Mouse (Mus musculus) embryonic facial prominence, embryonic 12.5 days (tissue): Measurements from ENCODE around the gene Ccdc83. TPM values are rescaled to one million over a fixed set of nuclear protein-coding genes. Genes with fewer than 3 reads are reported as not detected.

Source experiments
- ATAC-seq: fragments of 200-750 bp; cut with Nextera tagmentation; 2 replicates; pipeline ENCODE4 v1.8.0; 2017; ENCODE audit not compliant: insufficient number of reproducible peaks, insufficient read depth, low FRiP score, low TSS enrichment
- H3K27ac ChIP-seq: fragments of 300-500 bp; sonication (generic); 2 replicates; pipeline ENCODE4 v1.5.1; 2016; ENCODE audit warnings: mild to moderate bottlenecking
- H3K27me3 ChIP-seq: fragments of 300-500 bp; sonication (generic); 2 replicates; pipeline ENCODE4 v1.6.1; 2016; ENCODE audit warnings: mild to moderate bottlenecking, moderate library complexity
- H3K36me3 ChIP-seq: fragments of 300-500 bp; sonication (generic); 2 replicates; pipeline ENCODE4 v1.6.1; 2016; ENCODE audit warnings: mild to moderate bottlenecking
- H3K4me1 ChIP-seq: fragments of 300-500 bp; sonication (generic); 2 replicates; pipeline ENCODE4 v1.6.1; 2016
- H3K4me2 ChIP-seq: fragments of 300-500 bp; sonication (generic); replicated peaks from 2 replicates; pipeline ENCODE4 v1.6.1; 2016; ENCODE audit warnings: mild to moderate bottlenecking, moderate library complexity
- H3K4me3 ChIP-seq: fragments of 300-500 bp; sonication (generic); 2 replicates; pipeline ENCODE4 v1.5.1; 2016; ENCODE audit warnings: mild to moderate bottlenecking
- H3K9ac ChIP-seq: fragments of 300-500 bp; sonication (generic); 2 replicates; pipeline ENCODE4 v1.6.1; 2016; ENCODE audit warnings: mild to moderate bottlenecking, moderate library complexity
- H3K9me3 ChIP-seq: fragments of 300-500 bp; sonication (generic); 2 replicates; pipeline ENCODE4 v1.6.1; 2016; ENCODE audit warnings: mild to moderate bottlenecking, moderate library complexity
- WGBS: fragments of 180-500 bp; shearing (Covaris S2); methylation state at CpG from one replicate; pipeline ENCODE4 v1.1.7; 2016; 5-methylcytosine and 5-hydroxymethylcytosine counted together
- polyA plus RNA-seq: library from polyadenylated mRNA; unstranded; fragments of >200 nt; fragmentation: Nextera tagmentation; extraction: Ambion mirVana; gene quantifications from 2 replicates; pipeline ENCODE4 v1.2.1, GENCODE M21; 2016

Gene Ccdc83
- polyA plus RNA-seq, 1 experiment from 2014 or later, result not detected

DNA sequence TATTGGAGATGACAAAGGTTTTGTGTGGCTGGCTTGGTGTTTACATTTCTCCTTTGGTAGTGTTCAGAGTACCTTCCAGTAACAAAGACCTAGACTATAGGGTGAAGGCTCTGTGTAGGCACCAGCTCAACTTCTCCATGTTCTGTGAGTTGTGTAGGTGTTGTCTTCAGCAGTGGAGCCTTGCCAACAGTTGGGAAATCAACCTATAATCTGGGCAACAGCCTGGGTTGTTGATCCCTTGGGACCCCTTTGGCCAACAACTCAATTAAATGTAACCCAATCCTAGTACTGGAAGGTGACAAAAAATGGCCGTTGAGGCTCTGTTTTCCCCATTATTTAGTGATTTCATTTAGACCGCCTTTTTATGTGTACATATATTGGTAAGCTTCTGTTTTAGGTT lies 55.5 kb downstream of the Ccdc83 start:
- Histone ChIP-seq H3K36me3 (peaks cover 20% of the 10 kb centered on the region), H3K4me2 (no peak overlapping the region), H3K4me1 (no peaks in the 10 kb centered on the region), H3K9ac (no peak overlapping the region), H3K27ac (no peak overlapping the region), H3K4me3 (no peak overlapping the region), H3K9me3 (no peaks in the 10 kb centered on the region), H3K27me3 (no peaks in the 10 kb centered on the region)
- ATAC-seq, result no peak
- WGBS, result 78% methylated on average over 2 of the region's 2 CpGs

DNA sequence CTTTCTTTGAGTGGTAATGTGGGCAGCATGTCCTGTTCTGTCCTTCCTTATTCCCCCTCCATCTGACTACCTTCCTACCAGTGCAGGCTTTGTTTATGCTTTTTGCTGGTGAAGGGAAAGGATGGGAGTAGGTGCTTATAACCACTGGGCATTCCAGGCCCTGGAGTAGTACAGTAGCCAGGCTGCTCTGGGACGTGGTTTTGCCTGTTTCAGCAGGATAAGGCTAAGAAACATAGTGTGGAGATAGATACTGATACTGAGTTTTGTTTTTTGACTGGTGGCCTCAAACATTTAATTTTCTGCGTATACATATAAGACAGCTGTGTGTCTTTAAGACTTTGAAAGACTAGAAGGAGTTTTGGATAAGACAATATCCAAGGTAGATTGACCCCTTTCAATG lies 61.7 kb downstream of the Ccdc83 start:
- Histone ChIP-seq H3K9me3 (no peaks in the 10 kb centered on the region), H3K27ac (no peak overlapping the region), H3K4me1 (no peaks in the 10 kb centered on the region), H3K4me3 (no peak overlapping the region), H3K27me3 (no peaks in the 10 kb centered on the region), H3K4me2 (no peak overlapping the region), H3K36me3 (peaks cover 29% of the 10 kb centered on the region), H3K9ac (no peak overlapping the region)
- no peak for ATAC-seq
- 92% methylated on average over 2 of the region's 2 CpGs for WGBS

DNA sequence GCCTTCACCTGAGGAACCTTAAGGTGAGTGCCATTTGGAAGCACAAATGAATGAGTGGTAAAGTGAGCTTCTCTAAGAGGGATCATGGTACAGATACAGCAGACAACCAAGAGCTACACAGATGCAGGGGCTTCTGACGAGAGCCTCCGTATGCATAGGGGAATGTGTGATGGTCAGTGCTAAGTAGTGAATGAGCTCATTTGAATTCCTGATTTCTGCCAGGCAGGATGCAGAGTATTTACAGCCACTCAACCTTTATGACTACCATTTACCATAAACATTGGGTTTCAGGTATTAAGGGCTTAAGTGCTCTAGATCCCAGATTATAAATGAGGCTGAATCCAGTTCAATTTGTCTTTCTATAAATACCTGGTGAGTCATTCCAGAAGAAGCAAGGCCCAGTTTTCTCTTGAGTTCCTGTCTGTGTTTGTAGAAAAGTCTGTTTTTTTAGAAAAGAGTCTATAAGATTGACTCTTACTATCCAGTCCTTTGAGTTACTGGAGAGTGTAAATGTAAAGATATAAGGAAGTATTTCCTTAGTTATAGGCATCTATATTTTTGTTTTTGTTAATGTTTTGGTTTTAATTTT lies 63.6 kb downstream of the Ccdc83 start:
- no peaks in the 10 kb centered on the region for H3K4me1 ChIP-seq
- H3K36me3 ChIP-seq, result peaks cover 17% of the 10 kb centered on the region
- no peak for ATAC-seq
- no peak overlapping the region for H3K9ac ChIP-seq
- no peaks in the 10 kb centered on the region for H3K27me3 ChIP-seq
- no peaks in the 10 kb centered on the region for H3K9me3 ChIP-seq
- WGBS, result 83% methylated on average over 2 of the region's 2 CpGs
- no peak overlapping the region for H3K27ac ChIP-seq
- H3K4me3 ChIP-seq, result no peak overlapping the region
- no peak overlapping the region for H3K4me2 ChIP-seq

DNA sequence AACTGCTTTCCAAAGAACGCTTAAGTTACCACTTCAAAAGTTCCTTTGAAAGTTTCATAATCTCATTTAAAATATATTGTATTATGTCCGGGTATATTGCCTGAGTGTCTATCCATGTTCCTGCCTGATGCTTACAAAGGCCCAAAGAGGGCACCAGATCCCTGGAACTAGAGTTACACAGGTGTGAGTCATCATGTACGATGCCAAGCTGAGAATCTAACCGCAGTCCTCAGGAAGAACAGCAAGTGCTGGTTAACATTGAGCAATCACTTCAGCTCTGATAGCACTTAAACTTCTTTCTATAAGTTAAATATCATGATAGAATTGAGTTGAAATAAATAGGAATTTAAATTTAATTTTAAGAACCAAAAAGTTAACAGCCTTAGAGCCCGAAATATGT lies 65.3 kb downstream of the Ccdc83 start:
- H3K27me3 ChIP-seq, result no peaks in the 10 kb centered on the region
- no peak for ATAC-seq
- WGBS, result 93% methylated on average over 5 of the region's 5 CpGs
- H3K9ac ChIP-seq, result no peak overlapping the region
- no peaks in the 10 kb centered on the region for H3K4me1 ChIP-seq
- H3K36me3 ChIP-seq, result peaks cover 23% of the 10 kb centered on the region
- H3K4me2 ChIP-seq, result no peak overlapping the region
- H3K4me3 ChIP-seq, result no peak overlapping the region
- H3K9me3 ChIP-seq, result no peaks in the 10 kb centered on the region
- no peak overlapping the region for H3K27ac ChIP-seq

DNA sequence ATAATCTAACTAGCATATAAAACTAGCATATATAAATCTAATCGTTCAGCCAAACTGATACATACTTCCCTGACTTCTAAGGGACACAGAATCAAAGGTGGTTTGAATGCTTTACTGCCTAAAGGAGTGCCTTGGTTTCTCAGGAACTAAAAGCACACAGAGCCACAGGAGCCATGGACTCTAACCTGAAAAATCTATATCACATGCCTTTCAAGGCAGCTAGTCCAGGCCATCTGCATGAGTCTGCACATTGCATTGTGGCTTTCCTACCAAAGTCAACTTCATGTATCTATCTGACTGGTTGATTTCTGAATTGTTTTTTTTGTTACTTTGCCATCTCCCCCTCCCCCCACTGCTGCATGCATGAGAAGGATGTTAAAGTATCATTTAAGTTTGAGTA lies 84.9 kb downstream of the Ccdc83 start:
- Histone ChIP-seq H3K36me3 (peaks cover 22% of the 10 kb centered on the region), H3K27ac (no peak overlapping the region)

DNA sequence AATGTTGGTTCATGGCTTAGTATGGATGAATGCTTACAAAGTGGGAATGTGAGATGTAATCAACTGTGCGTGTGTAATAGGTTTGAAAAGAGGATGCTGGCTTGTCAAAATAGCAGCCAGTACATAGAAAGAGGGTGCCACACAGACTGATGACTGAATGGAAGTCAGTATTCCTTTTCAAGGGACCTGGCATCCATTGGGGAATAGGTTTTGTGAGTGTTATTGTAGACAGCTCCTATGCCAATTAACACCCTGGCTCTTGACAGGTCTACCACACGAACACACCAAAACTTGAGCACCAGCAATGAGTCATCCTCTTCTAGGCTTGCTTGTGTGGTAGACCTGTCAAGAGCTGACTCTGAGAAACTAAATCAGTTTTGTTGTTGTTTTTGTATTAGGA lies 90.0 kb downstream of the Ccdc83 start:
- WGBS, result 76% methylated on average over 2 of the region's 2 CpGs
- Histone ChIP-seq H3K36me3 (peaks cover 37% of the 10 kb centered on the region), H3K9me3 (no peaks in the 10 kb centered on the region), H3K9ac (no peak overlapping the region), H3K4me2 (no peak overlapping the region), H3K27ac (no peak overlapping the region), H3K4me3 (no peak overlapping the region), H3K4me1 (no peaks in the 10 kb centered on the region), H3K27me3 (no peaks in the 10 kb centered on the region)
- ATAC-seq, result no peak

More for the DNA sequence above, 84.9 kb downstream of the Ccdc83 start:
- WGBS, result 90% methylated on average over 1 of the region's 1 CpGs
- Histone ChIP-seq H3K4me2 (no peak overlapping the region), H3K4me3 (no peak overlapping the region), H3K9me3 (no peaks in the 10 kb centered on the region), H3K4me1 (no peaks in the 10 kb centered on the region), H3K9ac (no peak overlapping the region), H3K27me3 (no peaks in the 10 kb centered on the region)
- no peak for ATAC-seq

Other genes with a start within 250 kb of the Ccdc83 start
- gene Picalm, start 135.6 kb downstream of the Ccdc83 start, polyA plus RNA-seq, result 43.7 and 45.7 TPM in 2 replicates
- gene Sytl2, start 36.5 kb upstream of the Ccdc83 start, polyA plus RNA-seq, result 7.4 and 8.9 TPM in 2 replicates
- gene Ccdc89, start 160.8 kb upstream of the Ccdc83 start, polyA plus RNA-seq, result 2.2 and 2.7 TPM in 2 replicates
- 68.9 and 69.0 TPM in 2 replicates for gene Crebzf, start 177.0 kb upstream of the Ccdc83 start, polyA plus RNA-seq
- 105 and 110 TPM in 2 replicates for gene Tmem126a, start 191.5 kb upstream of the Ccdc83 start, polyA plus RNA-seq
- 40.5 and 42.4 TPM in 2 replicates for gene Tmem126b, start 210.2 kb upstream of the Ccdc83 start, polyA plus RNA-seq
- 7.4 and 11.0 TPM in 2 replicates for gene Dlg2, start 210.9 kb upstream of the Ccdc83 start, polyA plus RNA-seq